In the genomic region with DNA sequence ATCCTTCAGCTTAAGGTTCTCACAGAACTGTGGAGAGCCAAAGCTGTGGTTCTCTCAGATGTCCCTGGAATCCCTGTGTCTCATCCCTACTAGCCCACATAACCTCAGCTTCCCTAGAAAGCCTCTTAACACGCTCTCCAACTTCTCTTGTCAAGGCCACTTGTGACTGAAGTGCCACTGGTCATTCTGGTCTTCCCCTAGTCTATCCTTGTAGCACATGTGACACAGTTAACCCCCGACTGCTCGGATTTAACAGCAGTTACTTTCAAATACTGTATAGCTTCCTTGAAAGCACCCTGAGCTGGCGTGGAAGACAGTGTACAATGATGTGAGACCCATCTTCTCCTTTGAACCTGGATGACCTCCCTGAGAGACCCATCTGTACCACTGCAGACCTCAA, we compare ENCODE assay signal across 15 mouse cellular contexts. TPM values are rescaled to one million over a fixed set of nuclear protein-coding genes. Genes with fewer than 3 reads are reported as not detected.
DNase-seq lines count a peak whose midpoint lies in the region; ATAC-seq and TF ChIP-seq lines count a peak whose summit lies in the region.
"Had no signal": no experiment of that assay in that cellular context is flagged by ENCODE, and none has a peak within 500 bp of the region (broad histone marks: within the 10 kb centered on the region; RNA-seq: fewer than 3 reads in every experiment).

No protein-coding gene starts in this region.

- peak; percentile 59 to 70 for DNase-seq in lung, adult 18-20 months
- DNase-seq in lung, adult 2 months: no peak
- DNase-seq in hindbrain, postnatal 0 days (ENCODE audit: low spot score): no peak
- no peak for DNase-seq in retina, postnatal 1 day
- DNase-seq: cerebellum, adult 2 months; cerebellum, postnatal 36 days had no signal

- peaks cover 5% of the 10 kb centered on the region for H3K36me3 ChIP-seq in heart, embryonic 16.5 days (ENCODE audit: control insufficient read depth, insufficient read depth)
- no peaks in the 10 kb centered on the region for H3K36me3 ChIP-seq in heart, embryonic 11.5 days (ENCODE audit: control insufficient read depth, insufficient read depth, low read length)
- no peaks in the 10 kb centered on the region for H3K36me3 ChIP-seq in lung, embryonic 16.5 days (ENCODE audit: control insufficient read depth, insufficient read depth, low read length)
- no peaks in the 10 kb centered on the region for H3K36me3 ChIP-seq in stomach, embryonic 16.5 days (ENCODE audit: control insufficient read depth, insufficient read depth, low read length)
- H3K36me3 ChIP-seq in hindbrain, postnatal 0 days (ENCODE audit: insufficient read depth, low read length): no peaks in the 10 kb centered on the region
- H3K36me3 ChIP-seq: forebrain, embryonic 10.5 days; hindbrain, embryonic 10.5 days; limb, embryonic 15.5 days had no signal

- peaks cover 23% of the 10 kb centered on the region for H3K4me1 ChIP-seq in heart, embryonic 16.5 days (ENCODE audit: control insufficient read depth, insufficient read depth, low read length)
- H3K4me1 ChIP-seq in heart, embryonic 11.5 days (ENCODE audit: control insufficient read depth, insufficient read depth, low read length): peaks cover 10% of the 10 kb centered on the region; the same call in 1 of the 2 replicates
- H3K4me1 ChIP-seq in lung, adult 2 months (ENCODE audit: control insufficient read depth, insufficient read depth, low read length): peaks cover 22% of the 10 kb centered on the region
- peaks cover 37% of the 10 kb centered on the region for H3K4me1 ChIP-seq in lung, embryonic 16.5 days (replicated peaks; ENCODE audit: control insufficient read depth, insufficient read depth, low read length)
- H3K4me1 ChIP-seq in stomach, embryonic 16.5 days (ENCODE audit: control insufficient read depth, insufficient read depth, low read length): peaks cover 19% of the 10 kb centered on the region
- no peaks in the 10 kb centered on the region for H3K4me1 ChIP-seq in hindbrain, postnatal 0 days (ENCODE audit: insufficient read depth, low read length)

- H3K9me3 ChIP-seq in heart, embryonic 16.5 days (replicated peaks; ENCODE audit: control insufficient read depth, low read length): peaks cover under 1% of the 10 kb centered on the region
- peaks cover 3% of the 10 kb centered on the region; the same call in 1 of the 2 replicates for H3K9me3 ChIP-seq in heart, embryonic 11.5 days (replicated peaks; ENCODE audit: control insufficient read depth, low read length)
- H3K9me3 ChIP-seq in lung, embryonic 16.5 days (ENCODE audit: control insufficient read depth, low read length): no peaks in the 10 kb centered on the region
- peaks cover under 1% of the 10 kb centered on the region; the same call in 1 of the 2 replicates for H3K9me3 ChIP-seq in stomach, embryonic 16.5 days (replicated peaks; ENCODE audit: control insufficient read depth, low read length)
- no peaks in the 10 kb centered on the region for H3K9me3 ChIP-seq in hindbrain, postnatal 0 days (ENCODE audit: low read length)
- H3K9me3 ChIP-seq: forebrain, embryonic 10.5 days; hindbrain, embryonic 10.5 days; limb, embryonic 15.5 days had no signal

- no peak overlapping the region for H3K4me3 ChIP-seq in heart, embryonic 16.5 days (ENCODE audit: low read length)
- no peak overlapping the region for H3K4me3 ChIP-seq in heart, embryonic 11.5 days (ENCODE audit: low read depth, low read length)
- no peak overlapping the region for H3K4me3 ChIP-seq in lung, adult 2 months (replicated peaks; ENCODE audit: extremely low read depth, low read depth, low read length)
- no peak overlapping the region for H3K4me3 ChIP-seq in lung, embryonic 16.5 days (ENCODE audit: low read length)
- no peak overlapping the region for H3K4me3 ChIP-seq in stomach, embryonic 16.5 days (replicated peaks; ENCODE audit: low read length)
- H3K4me3 ChIP-seq in hindbrain, postnatal 0 days (ENCODE audit: low read length): no peak overlapping the region
- H3K4me3 ChIP-seq: forebrain, embryonic 10.5 days; heart, embryonic 15.5 days; hindbrain, embryonic 10.5 days; layer of hippocampus, adult 2 months; limb, embryonic 15.5 days had no signal

- H3K4me2 ChIP-seq in heart, embryonic 16.5 days (ENCODE audit: low read depth, low read length): 0 out of 2 replicates have a peak overlapping the region, but pooled peaks have one; percentile 6
- no peak overlapping the region for H3K4me2 ChIP-seq in heart, embryonic 11.5 days
- no peak overlapping the region for H3K4me2 ChIP-seq in lung, embryonic 16.5 days (ENCODE audit: low read depth, low read length)
- no peak overlapping the region for H3K4me2 ChIP-seq in stomach, embryonic 16.5 days (ENCODE audit: low read depth, low read length)
- no peak overlapping the region for H3K4me2 ChIP-seq in hindbrain, postnatal 0 days (ENCODE audit: low read depth, low read length)
- H3K4me2 ChIP-seq: heart, embryonic 15.5 days; limb, embryonic 15.5 days had no signal

- H3K9ac ChIP-seq in heart, embryonic 16.5 days (ENCODE audit: low read length): no peak overlapping the region
- H3K9ac ChIP-seq in heart, embryonic 11.5 days (ENCODE audit: low read depth, low read length): no peak overlapping the region
- H3K9ac ChIP-seq in lung, embryonic 16.5 days (ENCODE audit: low read length): no peak overlapping the region
- no peak overlapping the region for H3K9ac ChIP-seq in stomach, embryonic 16.5 days (ENCODE audit: low read length)
- no peak overlapping the region for H3K9ac ChIP-seq in hindbrain, postnatal 0 days (replicated peaks; ENCODE audit: low read length)
- H3K9ac ChIP-seq: heart, embryonic 15.5 days; limb, embryonic 15.5 days had no signal

- 55% methylated on average over 4 of the region's 4 CpGs for WGBS in heart, embryonic 16.5 days
- WGBS in heart, embryonic 11.5 days (ENCODE audit: insufficient replicate concordance): 68% methylated on average over 4 of the region's 4 CpGs
- WGBS in lung, adult 2 months: 53% methylated on average over 4 of the region's 4 CpGs
- 49% methylated on average over 4 of the region's 4 CpGs for WGBS in lung, embryonic 16.5 days
- 63% methylated on average over 4 of the region's 4 CpGs for WGBS in stomach, embryonic 16.5 days
- WGBS in hindbrain, postnatal 0 days: 87% methylated on average over 4 of the region's 4 CpGs

- no peak for ATAC-seq in heart, embryonic 16.5 days (replicated peaks; ENCODE audit: extremely low read depth, insufficient read depth, low FRiP score)
- no peak for ATAC-seq in heart, embryonic 11.5 days (replicated peaks; ENCODE audit: insufficient number of reproducible peaks, low FRiP score, low TSS enrichment)
- ATAC-seq in lung, embryonic 16.5 days (ENCODE audit: low read depth): peak; percentile 60
- ATAC-seq in stomach, embryonic 16.5 days (ENCODE audit: insufficient read depth, low FRiP score): no peak
- ATAC-seq in hindbrain, postnatal 0 days: no peak

- TF ChIP-seq CTCF in lung, adult 2 months (IDR thresholded peaks at IDR 0.05; ENCODE audit: insufficient read depth, low read length): no peak
- TF ChIP-seq CTCF in hindbrain, postnatal 0 days (IDR thresholded peaks at IDR 0.05; ENCODE audit: low read depth): no peak

- no peak for TF ChIP-seq POLR2A in lung, adult 2 months (IDR thresholded peaks at IDR 0.05; ENCODE audit: borderline replicate concordance, extremely low read depth, low read depth, low read length)

- no peak overlapping the region for H3K27ac ChIP-seq in heart, embryonic 16.5 days (ENCODE audit: low read length)
- no peak overlapping the region for H3K27ac ChIP-seq in heart, embryonic 11.5 days (ENCODE audit: low read depth, low read length)
- H3K27ac ChIP-seq in lung, embryonic 16.5 days (ENCODE audit: low read length): no peak overlapping the region
- peak overlapping the region; percentile 42; the same call in 1 of the 2 replicates for H3K27ac ChIP-seq in stomach, embryonic 16.5 days (ENCODE audit: low read length)
- H3K27ac ChIP-seq in hindbrain, postnatal 0 days: no peak overlapping the region
- H3K27ac ChIP-seq: forebrain, embryonic 10.5 days; heart, embryonic 15.5 days; hindbrain, embryonic 10.5 days; limb, embryonic 15.5 days had no signal

- no peaks in the 10 kb centered on the region for H3K27me3 ChIP-seq in heart, embryonic 16.5 days (ENCODE audit: control insufficient read depth, insufficient read depth, low read length)
- H3K27me3 ChIP-seq in heart, embryonic 11.5 days (ENCODE audit: control insufficient read depth, insufficient read depth, low read length): peaks cover 16% of the 10 kb centered on the region
- H3K27me3 ChIP-seq in lung, embryonic 16.5 days (ENCODE audit: control insufficient read depth, insufficient read depth, low read depth, low read length): no peaks in the 10 kb centered on the region; the same call in 1 of the 2 replicates
- H3K27me3 ChIP-seq in stomach, embryonic 16.5 days (ENCODE audit: control insufficient read depth, insufficient read depth, low read length): no peaks in the 10 kb centered on the region
- H3K27me3 ChIP-seq in hindbrain, postnatal 0 days (ENCODE audit: insufficient read depth, low read length): peaks cover 10% of the 10 kb centered on the region; the same call in 1 of the 2 replicates
- H3K27me3 ChIP-seq: heart, embryonic 15.5 days; limb, embryonic 15.5 days had no signal

RNA-seq across cellular contexts. Expression of a gene that starts 5.3 kb away (rescaled TPM):
- 15.5 and 16.1 TPM in 2 replicates for polyA plus RNA-seq in heart, embryonic 16.5 days (2015; fragmentation: Nextera tagmentation; extraction: Ambion mirVana)
- 10.1 and 11.2 TPM in 2 replicates for polyA plus RNA-seq in heart, embryonic 11.5 days (2014; fragmentation: Nextera tagmentation; extraction: Ambion mirVana)
- 16.2 and 23.5 TPM in 2 replicates for polyA plus RNA-seq in lung, adult 2 months (2012; rRNA removed)
- polyA plus RNA-seq in lung, embryonic 16.5 days (2015; fragmentation: Nextera tagmentation; extraction: Ambion mirVana): 21.9 and 23.4 TPM in 2 replicates
- polyA plus RNA-seq in stomach, embryonic 16.5 days (2015; fragmentation: Nextera tagmentation; extraction: Ambion mirVana): 31.5 and 35.6 TPM in 2 replicates
- 0.58 and 7.3 TPM in 2 replicates for total RNA-seq in hindbrain, postnatal 0 days (2014; rRNA removed)
- polyA plus RNA-seq in hindbrain, postnatal 0 days (2015; fragmentation: Nextera tagmentation; extraction: Ambion mirVana): 1.4 and 2.0 TPM in 2 replicates

RNA-seq across cellular contexts. Expression of a gene that starts 50.8 kb away (rescaled TPM):
- polyA plus RNA-seq in heart, embryonic 16.5 days (2015; fragmentation: Nextera tagmentation; extraction: Ambion mirVana): 33.1 and 39.6 TPM in 2 replicates
- polyA plus RNA-seq in heart, embryonic 11.5 days (2014; fragmentation: Nextera tagmentation; extraction: Ambion mirVana): 24.8 and 25.7 TPM in 2 replicates
- polyA plus RNA-seq in lung, adult 2 months (2012; rRNA removed): 31.4 and 35.2 TPM in 2 replicates
- 29.2 and 30.3 TPM in 2 replicates for polyA plus RNA-seq in lung, embryonic 16.5 days (2015; fragmentation: Nextera tagmentation; extraction: Ambion mirVana)
- polyA plus RNA-seq in stomach, embryonic 16.5 days (2015; fragmentation: Nextera tagmentation; extraction: Ambion mirVana): 23.4 and 26.4 TPM in 2 replicates
- total RNA-seq in hindbrain, postnatal 0 days (2014; rRNA removed): 24.2 and 31.2 TPM in 2 replicates
- 50.0 and 51.3 TPM in 2 replicates for polyA plus RNA-seq in hindbrain, postnatal 0 days (2015; fragmentation: Nextera tagmentation; extraction: Ambion mirVana)

Comparison
In these comparisons a context has a peak if more than half of its experiments do, and no peak if none do; other contexts are left out.
1. DNase-seq: peak in lung, adult 18-20 months (2 of 2); none in lung, adult 2 months (single experiment), hindbrain, postnatal 0 days (single experiment) and retina, postnatal 1 day (single experiment).